Mouse (Mus musculus): ENCODE measurements around the gene Ccdc63.
A peak's percentile ranks its signal among the peaks of the same experiment; 100 is the strongest.

Ccdc63 gene

GRCm38 (mm10) chr5:122129068-122129655 lies 11.5 kb downstream of the Ccdc63 start:
- peak; percentile 67 for DNase-seq (ENCODE audit: low read depth, low spot score)

GRCm38 (mm10) chr5:122125211-122125760 lies 15.3 kb downstream of the Ccdc63 start:
- no peak for DNase-seq (ENCODE audit: low read depth, low spot score)

- no peak for DNase-seq (ENCODE audit: low read depth, low spot score)
Observed at GRCm38 (mm10) chr5:122116243-122116642, 24.4 kb downstream of the Ccdc63 start.

- DNase-seq (ENCODE audit: low read depth, low spot score) = no peak
Observed at GRCm38 (mm10) chr5:122115266-122115763, 25.3 kb downstream of the Ccdc63 start.

- no peak for DNase-seq (ENCODE audit: low read depth, low spot score)
Observed at GRCm38 (mm10) chr5:122114176-122114575, 26.4 kb downstream of the Ccdc63 start.

GRCm38 (mm10) chr5:122113450-122113849 lies 27.2 kb downstream of the Ccdc63 start:
- DNase-seq (ENCODE audit: low read depth, low spot score) = no peak

- no peak for DNase-seq (ENCODE audit: low read depth, low spot score)
Observed at GRCm38 (mm10) chr5:122111933-122112248, 28.7 kb downstream of the Ccdc63 start.

GRCm38 (mm10) chr5:122111091-122111932 lies 29.3 kb downstream of the Ccdc63 start:
- no peak for DNase-seq (ENCODE audit: low read depth, low spot score)

- no peak for DNase-seq (ENCODE audit: low read depth, low spot score)
Observed at GRCm38 (mm10) chr5:122110625-122111024, 30.0 kb downstream of the Ccdc63 start.

GRCm38 (mm10) chr5:122109325-122110060 lies 31.1 kb downstream of the Ccdc63 start:
- DNase-seq (ENCODE audit: low read depth, low spot score) = no peak

GRCm38 (mm10) chr5:122108104-122108503 lies 32.5 kb downstream of the Ccdc63 start:
- no peak for DNase-seq (ENCODE audit: low read depth, low spot score)

- no peak for DNase-seq (ENCODE audit: low read depth, low spot score)
Observed at GRCm38 (mm10) chr5:122106212-122106611, 34.4 kb downstream of the Ccdc63 start.

GRCm38 (mm10) chr5:122104981-122105380 lies 35.6 kb downstream of the Ccdc63 start:
- DNase-seq (ENCODE audit: low read depth, low spot score) = no peak

- no peak for DNase-seq (ENCODE audit: low read depth, low spot score)
Observed at GRCm38 (mm10) chr5:122104201-122104600, 36.4 kb downstream of the Ccdc63 start.

GRCm38 (mm10) chr5:122103075-122103474 lies 37.5 kb downstream of the Ccdc63 start:
- no peak for DNase-seq (ENCODE audit: low read depth, low spot score)

GRCm38 (mm10) chr5:122102476-122103050 lies 38.1 kb downstream of the Ccdc63 start:
- DNase-seq (ENCODE audit: low read depth, low spot score) = no peak

GRCm38 (mm10) chr5:122094439-122094838 lies 46.2 kb downstream of the Ccdc63 start:
- no peak for DNase-seq (ENCODE audit: low read depth, low spot score)

- no peak for DNase-seq (ENCODE audit: low read depth, low spot score)
Observed at GRCm38 (mm10) chr5:122093734-122094133, 46.9 kb downstream of the Ccdc63 start.

GRCm38 (mm10) chr5:122092794-122093193 lies 47.8 kb downstream of the Ccdc63 start:
- DNase-seq (ENCODE audit: low read depth, low spot score) = no peak

GRCm38 (mm10) chr5:122091070-122091469 lies 49.6 kb downstream of the Ccdc63 start:
- DNase-seq (ENCODE audit: low read depth, low spot score) = peak; percentile 34

GRCm38 (mm10) chr5:122089664-122090063 lies 51.0 kb downstream of the Ccdc63 start:
- no peak for DNase-seq (ENCODE audit: low read depth, low spot score)

- DNase-seq (ENCODE audit: low read depth, low spot score) = peak; percentile 61
Observed at GRCm38 (mm10) chr5:122088917-122089316, 51.7 kb downstream of the Ccdc63 start.
